In the genomic region with DNA sequence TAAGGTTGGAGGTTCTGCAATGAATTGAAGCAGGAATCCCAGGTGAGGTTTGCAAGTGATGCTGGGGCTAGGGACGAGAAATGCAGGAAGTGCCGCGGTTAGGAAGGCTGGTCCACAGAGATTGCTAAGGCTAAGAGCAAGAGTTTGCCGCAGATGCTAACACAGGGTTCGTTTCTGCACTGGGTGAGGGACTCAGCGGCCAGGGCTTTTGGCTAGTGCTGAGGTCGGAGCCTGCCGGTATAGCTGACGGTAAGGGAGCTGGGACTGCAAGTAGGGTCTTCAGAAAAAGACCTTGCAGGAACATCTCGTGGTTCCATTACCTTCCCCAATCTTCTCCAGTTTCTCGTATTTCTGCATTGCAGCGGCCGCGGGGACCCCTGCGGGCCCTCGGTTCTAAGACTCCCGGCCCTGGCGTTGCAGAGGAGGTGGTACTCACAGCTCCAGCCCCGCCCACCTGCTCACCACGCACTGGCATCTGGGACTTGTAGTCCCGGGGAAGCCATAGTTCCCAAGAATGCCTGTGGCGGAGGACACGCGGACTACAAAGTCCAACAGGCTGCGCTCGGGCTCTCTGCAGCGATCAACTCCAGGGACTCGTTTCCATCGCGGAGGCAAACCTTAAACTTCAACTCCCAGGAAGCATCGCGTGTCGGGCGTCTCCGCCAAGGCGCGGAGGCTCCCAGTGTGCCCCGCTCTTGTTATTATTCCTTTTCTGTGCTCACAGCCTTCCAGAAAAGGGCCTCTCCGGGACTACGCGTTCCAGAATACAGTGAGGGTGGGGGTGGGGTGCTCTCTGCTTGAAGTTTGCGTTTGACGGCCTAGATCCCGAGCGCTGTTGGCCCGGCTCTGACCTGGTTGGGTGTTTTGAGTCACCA, we compare ENCODE assay signal across 8 mouse cellular contexts. TPM values are rescaled to one million over a fixed set of nuclear protein-coding genes. Genes with fewer than 3 reads are reported as not detected.
A peak's percentile ranks its signal among the peaks of the same experiment; 100 is the strongest.
DNase-seq lines count a peak whose midpoint lies in the region; ATAC-seq lines count a peak whose summit lies in the region.

A gene (minus strand): TSS at position 402 of the 875 bp plus-strand sequence.
A gene (plus strand): TSS at position 709 of the 875 bp plus-strand sequence.

- peak within 1 kb of the TSS; percentile 57 for H3K4me3 ChIP-seq in hindbrain, embryonic 12.5 days

- ATAC-seq in hindbrain, embryonic 12.5 days (ENCODE audit: low FRiP score), result peak; percentile 94

- peak within 1 kb of the TSS; percentile 90 for H3K27ac ChIP-seq in hindbrain, embryonic 12.5 days

- under 1% methylated on average over 46 of the region's 46 CpGs for WGBS in hindbrain, embryonic 12.5 days

- no peaks in the 10 kb centered on the region for H3K9me3 ChIP-seq in hindbrain, embryonic 12.5 days (replicated peaks)

- H3K9ac ChIP-seq in hindbrain, embryonic 12.5 days, result peak within 1 kb of the TSS; percentile 73

- peak within 1 kb of the TSS; percentile 80 for H3K4me2 ChIP-seq in hindbrain, embryonic 12.5 days (replicated peaks)

- peaks cover 13% of the 10 kb centered on the region; the same call in 1 of the 2 replicates for H3K27me3 ChIP-seq in hindbrain, embryonic 12.5 days

- H3K36me3 ChIP-seq in hindbrain, embryonic 12.5 days, result peaks cover 25% of the 10 kb centered on the region

- DNase-seq in NIH3T3 (ENCODE audit: low read depth), result peak; percentile 99
- DNase-seq in cerebellum, postnatal 10 days, result peak; percentile 99 to 100
- peak; percentile 98 to 99 for DNase-seq in frontal cortex, postnatal 10 days (ENCODE audit: low spot score in 2 of 2)
- DNase-seq in layer of hippocampus, postnatal 14 days (ENCODE audit: low spot score in 2 of 2), result peak; percentile 98 to 100
- DNase-seq in lung, postnatal 14 days, result peak; percentile 98
- DNase-seq in retina, adult 2 months (ENCODE audit: low read depth, low spot score), result peak; percentile 94
- DNase-seq in thymus, postnatal 36 days, result peak; percentile 97 to 99

- H3K4me1 ChIP-seq in hindbrain, embryonic 12.5 days, result peaks cover 55% of the 10 kb centered on the region

RNA-seq across cellular contexts. Expression of the first gene that starts in this region (rescaled TPM):
- 61.0 and 63.8 TPM in 2 replicates for polyA plus RNA-seq in hindbrain, embryonic 12.5 days (2016; fragmentation: Nextera tagmentation; extraction: Ambion mirVana)
- 100 to 1,000 TPM; 127 to 133 TPM for total RNA-seq in layer of hippocampus, postnatal 14 days (2021)

RNA-seq across cellular contexts. Expression of the second gene that starts in this region (rescaled TPM):
- polyA plus RNA-seq in hindbrain, embryonic 12.5 days (2016; fragmentation: Nextera tagmentation; extraction: Ambion mirVana), result 38.1 and 39.9 TPM in 2 replicates
- total RNA-seq in layer of hippocampus, postnatal 14 days (2021), result 10 to 100 TPM; 33.0 to 45.8 TPM

Comparison
In these comparisons a context has a peak if more than half of its experiments do, and no peak if none do; other contexts are left out.
1. Peak in every context shown above with its lines: DNase-seq, ATAC-seq, H3K4me3 ChIP-seq and H3K27ac ChIP-seq.